Mouse (Mus musculus) thymus, postnatal 10 days (tissue): ENCODE data around the gene Pla2g2c.

Source experiments
- DNase-seq, 2 experiments: peaks; one replicate each; pipeline ENCODE4 v3.0.0; 2021; ENCODE audit warnings: low spot score in 2 of 2

Gene Pla2g2c

DNA sequence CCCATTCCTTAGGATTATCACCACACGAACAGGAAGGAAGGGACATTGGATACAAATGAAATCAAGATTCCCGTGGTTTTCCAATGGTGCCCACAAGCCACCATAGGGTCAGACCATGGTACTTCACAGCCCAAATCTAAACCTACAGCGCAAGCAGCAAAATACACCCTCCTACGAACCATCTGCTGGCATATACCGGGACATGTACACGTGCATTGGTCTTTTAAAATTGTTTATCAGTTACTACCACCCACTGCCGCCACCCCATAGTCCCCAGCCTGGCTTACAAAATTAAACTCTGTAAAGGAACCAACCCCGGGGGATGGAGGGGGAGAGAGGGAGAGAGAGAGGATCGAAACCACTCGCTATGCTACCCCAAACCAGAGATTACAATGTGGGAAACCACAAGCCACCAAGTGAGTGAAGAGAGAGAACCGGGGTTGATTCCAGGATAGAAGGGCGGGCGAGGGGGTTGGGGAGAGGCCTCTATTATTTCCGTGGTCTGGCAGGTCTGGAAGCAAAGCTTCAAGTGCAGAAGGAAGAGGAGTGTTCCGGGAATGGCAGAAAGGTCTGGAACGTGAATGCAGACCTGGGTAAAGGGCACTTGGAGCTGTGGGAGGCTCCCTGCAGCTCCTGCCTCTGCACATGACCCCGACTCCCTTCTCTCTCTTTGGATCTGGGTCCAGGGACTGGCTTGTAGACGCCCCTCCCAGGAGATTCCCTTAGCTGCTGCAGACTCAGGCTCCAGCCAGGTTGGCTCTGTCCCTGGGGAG, at the start of gene Pla2g2c:
TSS of gene Pla2g2c (plus strand) at position 439 of the 773 bp plus-strand sequence.
- DNase-seq = peak in 1 of 2 experiments; percentile 27

DNA sequence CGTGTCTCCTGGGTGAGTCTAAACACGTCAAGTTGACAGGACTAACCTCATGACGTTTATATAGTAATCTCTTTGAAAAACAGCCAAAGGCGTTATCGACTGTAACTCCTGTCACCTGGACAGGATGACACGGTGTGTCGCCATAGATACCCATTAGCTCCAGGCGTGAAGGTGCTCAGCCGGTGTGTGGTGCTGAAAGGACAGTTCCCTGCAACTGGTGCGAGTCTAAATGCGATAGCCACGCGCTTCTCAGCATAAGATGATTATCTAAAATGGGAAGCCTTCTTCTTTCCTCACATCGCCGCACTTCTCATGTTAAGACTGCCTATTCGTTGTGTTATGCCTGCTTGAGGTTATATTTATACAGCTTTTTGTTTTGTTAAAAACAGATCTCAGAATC, 48.1 kb upstream of the Pla2g2c start:
- DNase-seq = no peak

DNA sequence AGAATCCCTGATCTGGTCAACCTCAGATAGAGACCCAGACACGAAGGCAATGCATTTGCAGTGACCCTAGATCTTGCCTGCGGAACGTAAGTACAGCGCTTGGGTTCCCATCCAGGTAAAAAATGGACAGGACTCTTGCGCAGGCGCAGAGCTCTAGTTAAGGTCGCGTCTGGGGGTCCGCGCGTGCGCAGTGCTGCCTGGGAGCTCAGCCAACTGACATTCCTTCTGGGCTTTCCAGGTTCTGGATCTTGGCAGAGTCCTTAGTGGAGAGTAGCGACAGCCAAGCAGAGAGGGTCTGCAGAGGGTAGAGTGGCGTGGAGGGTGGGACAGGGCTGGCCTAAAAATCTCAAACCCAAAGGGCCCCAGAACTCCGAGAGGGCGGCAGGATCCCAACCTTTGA, 47.0 kb upstream of the Pla2g2c start:
- no peak for DNase-seq

DNA sequence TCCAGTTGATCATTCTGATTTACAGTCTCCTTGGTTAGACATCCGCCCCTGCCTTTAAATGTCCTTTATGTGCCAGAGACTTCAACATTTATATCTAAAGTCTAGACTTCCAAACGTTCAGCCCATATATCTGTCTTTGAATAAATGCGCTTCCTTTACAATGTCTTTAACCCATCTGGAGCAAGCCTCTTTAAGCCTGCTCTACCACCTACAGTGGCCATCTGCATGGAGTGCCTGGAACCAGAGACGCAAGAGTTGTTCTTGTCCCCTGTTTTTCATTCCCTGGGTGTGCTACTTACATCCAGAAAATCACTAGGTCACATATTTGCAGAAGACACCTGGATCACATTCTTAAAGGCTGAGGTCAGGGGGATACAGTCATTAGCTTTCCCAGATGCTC, 44.5 kb upstream of the Pla2g2c start:
- no peak for DNase-seq

DNA sequence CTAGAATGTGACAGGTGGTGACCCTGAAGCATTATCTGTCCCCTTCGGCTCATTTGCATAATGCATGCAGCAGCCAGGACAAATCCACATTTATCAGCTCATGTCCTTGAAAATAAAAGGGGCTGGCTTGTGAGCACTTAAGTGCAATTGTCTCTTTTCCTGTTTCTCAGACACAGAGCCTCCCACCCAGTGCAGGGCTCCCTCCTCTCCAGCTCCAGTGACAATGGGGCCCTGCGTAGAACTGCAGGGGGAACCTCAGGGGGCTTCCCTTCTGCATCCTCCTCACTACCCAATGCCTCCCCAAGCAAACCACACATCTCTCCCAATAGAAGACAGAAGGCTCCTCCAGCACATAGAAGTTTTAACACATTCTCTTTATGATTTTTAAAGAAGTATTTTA, 41.8 kb upstream of the Pla2g2c start:
- no peak for DNase-seq

DNA sequence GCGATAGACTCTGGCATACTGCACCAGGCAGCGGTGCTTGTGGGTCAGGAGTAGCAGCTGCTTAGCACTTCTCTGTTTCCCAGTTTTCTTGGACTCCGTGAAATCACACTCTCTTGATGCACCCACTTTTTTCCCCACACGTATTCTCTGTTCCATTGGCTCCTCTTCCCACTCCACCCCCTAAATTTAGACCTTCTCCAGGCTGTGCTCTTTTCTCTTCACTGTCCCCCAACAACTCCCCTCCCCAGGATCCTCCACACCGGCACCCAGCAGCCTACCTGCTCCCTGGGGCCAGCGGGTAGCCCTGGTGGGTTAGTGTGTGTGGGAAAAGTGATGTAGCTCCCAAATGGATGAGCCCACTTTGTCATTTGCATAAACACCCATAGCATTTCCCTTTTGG, 38.8 kb upstream of the Pla2g2c start:
- no peak for DNase-seq

DNA sequence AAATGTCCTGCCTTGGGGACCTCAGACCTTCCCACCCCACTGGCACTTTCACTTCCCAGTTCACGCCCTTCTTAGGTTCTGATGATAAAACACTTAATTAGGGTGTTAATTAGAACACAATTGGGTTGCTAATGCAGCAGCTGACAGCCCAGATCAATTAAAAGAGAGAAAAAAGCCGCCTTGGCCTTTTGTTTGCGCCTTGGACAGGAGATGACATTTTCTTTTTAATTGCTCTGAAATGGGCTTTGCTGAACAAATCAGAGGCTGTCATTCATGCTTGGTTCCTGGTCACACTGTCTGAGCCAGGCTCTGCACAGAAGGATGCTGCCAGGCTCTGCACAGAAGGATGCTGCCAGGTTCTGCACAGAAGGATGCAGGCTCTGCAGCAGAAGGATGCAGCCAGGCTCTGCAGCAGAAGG, 35.5 kb upstream of the Pla2g2c start:
- DNase-seq = no peak

DNA sequence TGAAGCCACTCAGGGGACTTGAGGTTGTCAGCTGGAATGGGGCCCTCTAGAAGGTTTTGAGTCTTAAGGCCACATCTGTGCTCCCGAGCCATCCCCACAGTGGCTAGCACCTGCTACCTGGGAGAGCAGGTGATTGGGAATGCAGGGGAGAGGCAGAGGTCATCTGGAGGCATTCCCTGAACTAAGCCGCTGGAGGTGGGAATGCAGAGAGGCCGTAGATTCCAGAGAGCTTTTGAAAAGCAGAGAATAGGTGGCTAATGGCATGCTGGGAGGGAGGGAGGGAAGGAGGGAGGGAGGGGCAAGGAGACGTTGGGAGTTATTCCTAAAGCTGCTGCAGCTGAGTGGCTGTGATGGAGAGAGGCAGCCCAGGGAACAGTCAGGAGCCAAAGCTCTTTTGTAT, 34.0 kb upstream of the Pla2g2c start:
- no peak for DNase-seq

DNA sequence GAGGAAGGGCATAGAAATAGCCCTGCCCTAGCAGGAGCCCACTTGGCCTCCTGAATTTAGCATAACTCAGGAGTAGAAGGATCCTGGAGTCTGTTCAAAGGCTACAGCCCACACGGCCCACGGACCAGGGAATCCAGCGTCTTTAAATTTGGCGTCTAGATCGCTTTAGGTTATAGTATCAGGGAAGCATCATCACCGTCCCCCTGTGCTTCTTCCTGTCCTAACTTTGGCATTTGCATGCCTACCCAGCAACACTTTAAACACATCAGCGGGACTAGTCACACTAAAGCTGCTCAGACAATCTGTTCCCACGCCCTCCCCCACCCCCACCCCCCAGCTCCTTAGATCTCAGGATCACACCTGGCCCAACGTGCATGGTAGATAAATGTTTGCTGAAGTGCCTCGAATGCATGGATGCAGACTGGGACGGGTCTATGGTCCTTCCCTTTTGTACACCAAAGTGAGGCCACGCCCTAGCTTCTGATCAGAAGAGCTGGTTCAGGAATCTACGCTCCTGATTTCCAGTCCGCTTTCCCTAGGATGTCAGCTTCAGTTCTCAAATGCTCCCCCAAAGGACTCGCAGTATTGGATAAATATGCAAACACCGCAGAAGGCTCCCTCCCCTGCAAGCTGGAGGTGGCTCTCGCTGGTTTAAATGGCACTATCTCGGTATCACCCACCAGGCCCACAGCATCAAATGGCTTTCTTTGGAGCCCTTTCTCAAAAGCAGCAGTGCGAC, 33.0 kb upstream of the Pla2g2c start:
- DNase-seq = no peak

DNA sequence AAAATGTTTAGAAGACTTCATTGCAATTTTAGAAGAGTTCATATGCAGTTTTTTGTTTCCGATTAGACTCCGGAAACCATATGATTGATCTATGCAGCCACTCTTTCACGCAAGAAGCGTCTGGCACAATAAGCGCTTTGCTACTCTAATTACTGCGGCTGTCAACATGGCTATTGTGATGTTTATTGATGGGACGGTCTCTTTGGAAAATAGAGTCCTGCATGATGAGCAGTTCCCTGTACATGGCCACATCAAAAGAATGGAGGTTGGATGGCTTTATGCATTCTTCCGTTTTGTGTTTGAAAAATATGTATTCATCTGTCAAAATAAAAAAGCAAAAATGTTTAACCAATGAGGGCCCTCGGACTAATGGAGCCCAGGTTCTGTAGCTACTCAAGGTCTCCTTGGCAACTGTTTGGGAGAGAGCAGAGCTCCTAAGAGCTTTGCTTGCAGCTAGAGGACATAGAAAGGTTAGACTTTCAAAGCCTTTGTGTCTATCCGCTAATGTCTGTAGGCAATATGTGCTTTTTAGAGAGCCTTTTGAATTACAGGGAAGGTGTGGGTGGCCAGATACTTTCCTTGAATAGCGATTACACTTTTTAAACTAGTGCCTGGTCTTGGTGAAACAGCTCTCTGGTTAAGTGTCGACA, 31.4 kb upstream of the Pla2g2c start:
- no peak for DNase-seq

DNA sequence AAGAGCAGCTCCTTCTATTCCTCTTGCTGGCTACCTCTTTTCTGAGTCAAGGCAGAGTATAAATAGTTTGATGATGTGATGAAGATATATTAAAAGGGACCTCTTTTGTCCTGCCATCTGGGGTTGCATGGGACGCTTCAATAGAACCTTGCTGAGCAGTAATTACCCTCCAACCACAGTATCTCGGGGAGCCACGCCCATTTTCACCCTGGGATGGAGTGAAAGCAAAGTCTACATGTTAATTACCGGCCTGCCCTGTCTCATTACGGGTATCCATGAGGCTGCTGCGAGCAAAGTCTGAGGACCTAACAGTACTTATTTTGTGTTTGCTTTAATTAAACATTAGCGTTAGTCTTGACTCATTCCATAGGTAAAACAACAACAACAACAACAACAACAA, 27.9 kb upstream of the Pla2g2c start:
- DNase-seq = no peak

DNA sequence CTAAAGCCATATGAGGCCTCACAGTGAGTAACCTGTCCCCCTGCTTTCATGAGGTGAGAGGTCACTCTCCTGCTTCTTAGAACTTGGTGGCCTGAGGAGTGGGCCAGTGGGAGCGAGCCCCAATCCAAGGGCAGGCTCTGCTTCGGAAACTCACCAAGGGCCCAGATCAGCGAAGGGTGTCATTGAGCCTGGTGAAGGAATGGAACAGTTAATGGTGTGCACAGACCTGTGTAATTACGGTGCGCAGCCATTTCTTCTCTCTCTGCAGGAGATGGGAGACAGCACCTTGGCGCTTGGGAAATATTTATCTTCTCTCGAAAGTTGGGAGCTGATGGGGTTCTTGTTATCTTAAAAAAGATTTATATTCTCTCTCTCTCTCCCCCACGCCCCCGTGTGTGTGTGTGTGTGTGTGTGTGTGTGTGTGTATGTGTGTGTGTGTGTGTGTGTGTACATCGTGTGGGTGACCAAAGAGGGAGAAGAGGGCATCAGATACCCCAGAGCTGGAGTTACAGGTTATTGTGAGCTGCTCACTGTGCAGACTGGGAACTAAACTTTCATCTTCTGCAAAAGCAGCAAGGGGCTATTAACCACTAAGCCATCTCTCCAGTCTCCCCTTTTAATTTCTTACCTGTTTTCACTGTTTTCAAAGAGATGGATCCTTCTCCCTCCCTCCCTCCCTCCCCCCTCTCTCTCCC, 27.3 kb upstream of the Pla2g2c start:
- DNase-seq = no peak

DNA sequence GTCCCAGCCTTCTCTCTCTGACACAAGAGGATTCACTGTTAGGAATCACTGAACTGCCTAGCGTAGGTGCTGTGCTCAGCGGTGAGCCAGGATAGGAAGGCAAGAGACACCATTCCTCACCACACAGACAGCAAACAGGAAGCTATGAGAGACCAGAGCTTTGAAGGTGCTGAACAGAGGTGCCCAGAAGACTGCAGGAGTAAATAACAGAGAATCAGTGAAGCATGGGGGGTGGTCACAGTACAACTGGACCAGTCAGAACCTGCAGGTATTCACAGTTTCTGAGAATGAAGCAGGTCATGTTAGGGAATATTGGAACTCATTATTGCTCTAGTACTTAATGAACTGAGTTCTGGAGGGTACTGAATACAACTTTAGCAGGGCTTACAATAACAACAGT, 26.3 kb upstream of the Pla2g2c start:
- no peak for DNase-seq

DNA sequence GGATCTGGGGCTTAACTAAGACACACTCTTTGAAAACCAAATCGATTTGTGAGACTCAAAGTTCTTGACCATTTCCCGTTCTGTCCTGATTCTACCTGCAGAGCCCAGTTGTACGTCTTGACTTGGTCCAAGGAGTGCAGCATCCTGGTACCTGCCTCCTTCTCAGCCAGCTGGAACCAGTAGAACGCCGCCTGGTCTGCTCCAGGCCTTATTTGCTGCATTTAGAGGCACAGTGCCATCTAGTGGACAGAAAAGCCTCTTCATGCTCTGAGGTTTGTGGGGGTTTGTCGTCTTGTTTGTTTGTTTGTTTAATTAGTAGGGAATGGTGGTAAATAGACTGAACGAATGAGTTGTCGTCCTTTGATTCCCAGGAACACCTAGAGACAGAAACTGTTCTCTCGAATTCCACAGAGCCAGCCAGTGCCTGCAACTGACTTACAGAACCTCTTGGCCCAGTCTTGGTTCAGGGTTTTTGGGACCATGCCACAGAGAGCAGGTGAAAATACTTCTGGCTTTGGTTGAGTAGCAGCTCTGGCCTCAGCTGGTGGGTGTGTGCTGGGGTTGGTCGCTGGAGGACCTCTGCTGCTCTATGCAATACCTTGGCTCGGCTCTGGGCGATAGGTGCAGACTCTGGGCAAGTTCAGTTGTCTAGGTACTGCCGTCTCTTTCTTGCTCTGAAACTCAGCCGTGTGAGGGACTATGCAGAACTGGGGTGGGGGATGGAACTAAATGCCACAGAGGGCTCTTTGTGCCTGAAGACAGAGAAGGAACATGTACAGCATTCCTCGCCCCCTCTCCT, 24.2 kb upstream of the Pla2g2c start:
- DNase-seq = peak in 1 of 2 experiments; percentile 37

DNA sequence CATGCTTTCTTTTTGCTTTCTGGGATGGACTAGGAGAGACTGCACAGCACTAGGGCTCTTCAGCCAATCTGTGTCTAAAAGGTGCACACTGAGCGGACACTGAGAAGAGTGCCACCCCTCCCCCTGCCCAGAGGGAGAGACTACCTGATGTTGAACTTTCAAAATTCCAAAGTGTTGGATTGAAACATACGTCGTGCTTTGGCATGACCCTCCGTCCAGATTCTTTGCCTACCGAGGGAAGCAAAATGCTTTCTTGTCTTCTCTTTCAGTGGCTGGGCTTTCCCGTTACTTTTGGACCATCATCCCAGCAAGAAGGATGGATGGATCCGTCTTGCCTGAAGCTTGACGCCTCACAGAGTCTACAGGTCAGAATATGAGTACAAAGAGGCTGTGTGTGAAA, 23.5 kb upstream of the Pla2g2c start:
- DNase-seq = no peak

DNA sequence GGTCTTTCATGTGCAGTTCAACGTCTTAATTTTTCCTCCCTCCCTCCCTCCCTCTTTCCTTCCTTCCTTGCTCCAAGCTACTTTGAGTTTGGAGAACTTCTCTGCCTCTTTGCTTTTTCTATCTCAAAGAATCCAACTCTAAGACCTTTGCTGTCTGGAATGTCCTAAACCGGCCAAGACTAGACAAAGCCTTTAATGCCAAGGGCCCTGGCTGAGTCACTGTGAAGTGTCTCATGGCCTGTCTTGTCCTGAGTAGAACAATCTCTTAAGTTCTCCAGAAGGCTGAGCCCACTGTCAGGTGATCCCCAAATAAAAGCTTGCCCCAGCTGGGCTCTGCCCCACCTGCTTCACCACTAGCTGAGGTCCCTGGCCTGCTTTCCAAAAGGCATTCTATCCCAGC, 22.6 kb upstream of the Pla2g2c start:
- DNase-seq = no peak

DNA sequence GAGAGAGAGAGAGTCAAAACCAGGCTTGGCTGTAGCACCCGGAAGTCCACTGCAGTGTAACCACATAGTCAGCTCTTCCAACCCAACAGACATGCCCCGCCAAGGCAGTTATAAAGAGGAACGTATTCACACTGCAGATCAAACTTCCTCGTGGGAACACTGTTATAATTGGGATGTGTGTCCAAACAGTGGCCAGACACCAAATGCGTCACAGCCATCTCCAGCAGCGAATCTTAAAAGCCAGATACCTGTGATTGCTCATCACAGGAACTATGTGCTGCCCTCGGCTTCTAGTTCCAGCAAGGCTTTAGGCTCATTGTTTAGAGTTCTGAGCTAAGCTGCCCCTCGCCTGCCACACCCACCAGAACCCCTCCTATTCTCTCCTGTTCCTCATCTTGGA, 22.1 kb upstream of the Pla2g2c start:
- DNase-seq = no peak

DNA sequence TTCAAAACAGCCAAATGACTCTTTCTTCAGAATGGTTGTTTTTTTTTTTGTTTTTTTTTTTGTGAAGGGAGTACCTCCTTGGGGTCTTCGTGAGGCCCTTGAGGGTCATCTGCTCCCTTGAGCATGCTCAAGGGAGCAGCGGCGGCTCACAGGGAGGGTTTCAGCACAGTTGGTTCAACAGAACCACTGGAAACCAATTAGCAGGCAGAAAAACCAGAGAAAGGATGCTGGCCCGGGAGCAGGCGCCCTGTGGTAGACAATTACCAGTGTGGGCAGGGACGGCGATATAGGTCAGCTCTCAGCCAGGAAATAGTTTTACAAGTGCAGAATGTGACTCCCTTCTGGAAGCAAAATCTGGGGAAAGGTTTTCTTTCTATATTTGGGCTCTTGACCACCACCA, 21.0 kb upstream of the Pla2g2c start:
- no peak for DNase-seq

DNA sequence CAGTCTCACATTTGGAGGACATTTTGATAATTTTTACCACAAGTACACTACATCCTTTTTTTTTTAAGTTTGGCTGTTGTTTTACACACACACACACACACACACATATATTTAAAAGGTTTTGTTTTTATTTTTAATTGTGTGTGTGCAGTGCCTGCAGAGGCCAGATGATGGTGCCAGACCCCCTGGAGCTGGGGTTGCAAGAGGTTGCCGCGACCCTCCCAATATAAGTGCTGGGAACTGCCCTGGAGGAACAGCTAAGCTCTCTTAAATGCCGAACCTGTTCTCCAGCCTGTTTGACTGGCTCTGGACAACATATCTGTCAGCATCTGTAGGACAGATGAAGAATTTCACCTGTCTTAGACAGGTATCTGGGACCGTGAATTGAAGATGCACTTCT, 20.4 kb upstream of the Pla2g2c start:
- no peak for DNase-seq

DNA sequence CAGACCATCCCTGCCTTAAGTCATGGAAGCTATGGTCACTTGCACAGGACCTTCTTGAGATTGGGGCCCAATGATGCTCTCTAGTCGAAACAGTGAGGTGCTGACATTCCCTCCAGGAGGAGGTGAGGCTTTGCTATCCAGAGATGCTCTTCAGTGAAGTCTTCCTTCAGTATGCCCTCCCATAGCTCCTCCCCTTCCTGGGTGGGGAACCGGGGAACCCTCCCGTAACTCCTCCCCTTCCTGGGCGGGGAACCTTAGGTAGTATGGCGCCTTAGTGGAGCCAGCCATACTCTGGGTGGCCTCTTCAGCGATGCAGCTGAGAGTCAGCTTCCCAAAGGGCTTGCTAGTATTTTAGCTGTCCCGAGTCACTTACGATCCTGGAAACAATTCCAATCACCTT, 18.0 kb upstream of the Pla2g2c start:
- DNase-seq = no peak

DNA sequence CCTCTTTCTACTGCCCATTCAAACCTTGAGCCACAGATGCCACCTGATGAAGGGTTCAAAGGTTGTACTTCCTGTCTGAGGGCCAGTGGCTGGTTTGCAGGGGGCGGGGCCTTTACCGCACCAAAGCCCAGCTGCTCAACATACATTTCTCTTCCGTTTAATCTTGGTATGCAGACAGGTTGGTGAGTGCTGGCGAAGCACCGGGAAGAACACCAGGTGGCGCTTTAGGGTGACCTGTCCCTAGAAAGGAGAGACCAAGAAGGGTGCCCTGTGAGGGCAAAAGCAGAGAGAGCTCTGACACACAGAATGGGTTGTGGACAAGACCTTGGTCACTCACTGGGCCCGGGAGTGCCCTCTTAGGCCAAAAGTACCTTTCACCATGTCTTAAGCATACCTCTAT, 16.0 kb upstream of the Pla2g2c start:
- peak; percentile 61 to 74 for DNase-seq
